Mouse (Mus musculus) spleen, postnatal 4 days (tissue): ENCODE measurements around the gene Bpifc.

ENCODE experiments used
- DNase-seq, 2 experiments: peaks; one replicate each; pipeline ENCODE4 v3.0.0; 2022; ENCODE audit warnings: low spot score in 2 of 2

Gene Bpifc

GRCm38 (mm10) chr10:86017781-86018180 is 6.1 kb upstream of the Bpifc start:
- no peak for DNase-seq

GRCm38 (mm10) chr10:86011172-86011571 is 523 bp downstream of the Bpifc start:
- no peak for DNase-seq

- DNase-seq, result no peak
These were observed 1.1 kb downstream of the Bpifc start for GRCm38 (mm10) chr10:86010636-86011035.

GRCm38 (mm10) chr10:86009688-86010087 is 2.0 kb downstream of the Bpifc start:
- DNase-seq, result no peak

GRCm38 (mm10) chr10:86006455-86006854 is 5.2 kb downstream of the Bpifc start:
- DNase-seq, result no peak

- DNase-seq, result no peak
These were observed 11.2 kb downstream of the Bpifc start for GRCm38 (mm10) chr10:86000447-86000846.

GRCm38 (mm10) chr10:85994543-85995104 is 17.1 kb downstream of the Bpifc start:
- DNase-seq, result no peak

- no peak for DNase-seq
These were observed 17.9 kb downstream of the Bpifc start for GRCm38 (mm10) chr10:85993836-85994235.

GRCm38 (mm10) chr10:85992412-85992811 is 19.3 kb downstream of the Bpifc start:
- no peak for DNase-seq

GRCm38 (mm10) chr10:85989412-85990115 is 22.1 kb downstream of the Bpifc start:
- DNase-seq, result no peak

GRCm38 (mm10) chr10:85972915-85973314 is 38.8 kb downstream of the Bpifc start:
- DNase-seq, result no peak

GRCm38 (mm10) chr10:85971826-85972225 is 39.9 kb downstream of the Bpifc start:
- no peak for DNase-seq

GRCm38 (mm10) chr10:85969894-85970620 is 41.6 kb downstream of the Bpifc start:
- DNase-seq, result peak in 1 of 2 experiments; percentile 14

- no peak for DNase-seq
These were observed 43.0 kb downstream of the Bpifc start for GRCm38 (mm10) chr10:85968731-85969130.

GRCm38 (mm10) chr10:85968157-85968634 is 43.5 kb downstream of the Bpifc start:
- peak; percentile 64 to 91 for DNase-seq

GRCm38 (mm10) chr10:85967411-85968156 is 44.1 kb downstream of the Bpifc start:
- DNase-seq, result no peak

- no peak for DNase-seq
These were observed 45.2 kb downstream of the Bpifc start for GRCm38 (mm10) chr10:85966476-85966875.

- DNase-seq, result no peak
These were observed 47.4 kb downstream of the Bpifc start for GRCm38 (mm10) chr10:85964316-85964715.

GRCm38 (mm10) chr10:85962897-85963296 is 48.8 kb downstream of the Bpifc start:
- DNase-seq, result no peak

GRCm38 (mm10) chr10:85957464-85957950 is 54.2 kb downstream of the Bpifc start, which contains the start of gene Rtcb:
Gene Rtcb, minus strand, starts transcription at chr10:85957823.
- peak; percentile 96 to 99 for DNase-seq

- no peak for DNase-seq
These were observed 54.8 kb downstream of the Bpifc start for GRCm38 (mm10) chr10:85956871-85957419.
